Mouse (Mus musculus): Measurements from ENCODE around the gene Ankar.

Ankar gene

DNA sequence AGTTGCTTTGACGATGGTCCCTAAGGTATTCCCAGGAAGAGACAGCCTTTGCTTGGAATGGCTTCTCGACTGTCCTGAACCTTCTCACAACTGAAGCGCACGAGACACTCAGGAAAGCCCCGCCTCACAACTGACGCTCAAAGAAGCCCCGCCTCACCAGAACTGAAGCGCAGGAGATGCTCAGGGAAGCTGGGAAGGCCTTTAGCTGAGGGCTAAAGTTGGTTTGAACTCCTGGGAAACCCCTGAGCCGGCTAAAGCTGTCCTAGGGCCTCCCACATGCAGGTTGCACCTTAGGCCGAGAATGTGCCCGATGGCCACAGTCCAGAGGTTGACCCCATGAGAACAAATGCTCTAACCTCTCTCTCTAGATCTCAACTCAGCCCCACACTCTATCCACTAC is at the start of gene Ankar:
Gene Ankar (minus strand): TSS at position 101 of the 400 bp plus-strand sequence.
- no peak for DNase-seq (ENCODE audit: low spot score in 2 of 2)

DNA sequence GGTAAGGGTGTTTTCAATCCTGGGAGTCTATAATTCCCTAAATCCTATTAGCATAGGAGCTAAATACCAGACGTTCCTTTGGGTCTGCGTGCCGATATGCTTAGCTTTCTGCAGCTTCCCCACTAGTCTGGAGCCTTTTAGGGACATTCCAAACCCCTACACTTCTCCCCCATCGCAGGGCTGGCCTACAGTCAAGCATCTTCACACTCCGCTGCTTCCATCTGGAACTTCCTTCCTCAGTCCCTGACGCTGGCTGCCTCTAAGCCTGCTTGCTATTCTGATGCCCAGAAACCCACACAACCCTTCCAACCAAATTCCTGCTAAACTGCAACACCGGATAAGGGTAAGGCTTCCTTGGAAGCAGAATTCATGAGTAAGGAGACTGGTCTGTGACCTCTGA is 46.0 kb upstream of the Ankar start:
- no peak for DNase-seq (ENCODE audit: low spot score in 2 of 2)

DNA sequence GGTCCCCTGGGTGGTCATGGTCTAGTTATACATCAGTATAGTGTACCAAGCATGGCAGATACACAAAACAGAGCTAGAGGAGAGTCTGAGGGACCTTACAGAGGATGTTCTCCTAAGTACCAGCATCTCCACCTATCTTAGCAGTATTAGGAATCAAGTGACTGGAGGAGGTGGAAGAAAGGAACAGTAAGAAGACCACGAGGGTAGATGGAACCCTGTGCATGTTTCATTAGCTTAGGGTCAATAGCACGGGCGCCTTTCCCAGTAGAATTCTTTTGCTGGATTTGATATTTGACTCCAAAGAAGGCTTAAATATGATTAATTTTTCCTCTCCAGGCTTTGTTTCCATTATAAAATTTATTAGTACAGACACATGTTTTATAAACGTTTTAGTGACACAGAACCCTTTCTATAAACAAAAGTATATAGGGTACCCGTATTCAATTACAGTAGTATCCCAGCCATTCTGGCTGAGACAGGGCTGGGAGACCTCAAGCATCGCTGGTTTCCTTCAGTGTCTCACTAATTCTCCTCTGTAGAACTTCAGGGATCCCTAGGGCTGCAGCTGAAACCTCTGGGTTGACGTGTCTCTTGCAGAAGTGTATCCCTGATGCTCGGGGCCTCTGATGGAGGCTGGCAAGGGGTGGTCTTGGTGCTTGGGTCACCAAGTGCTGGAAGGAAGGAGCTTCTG is 44.6 kb upstream of the Ankar start:
- DNase-seq (ENCODE audit: low spot score in 2 of 2) = no peak

DNA sequence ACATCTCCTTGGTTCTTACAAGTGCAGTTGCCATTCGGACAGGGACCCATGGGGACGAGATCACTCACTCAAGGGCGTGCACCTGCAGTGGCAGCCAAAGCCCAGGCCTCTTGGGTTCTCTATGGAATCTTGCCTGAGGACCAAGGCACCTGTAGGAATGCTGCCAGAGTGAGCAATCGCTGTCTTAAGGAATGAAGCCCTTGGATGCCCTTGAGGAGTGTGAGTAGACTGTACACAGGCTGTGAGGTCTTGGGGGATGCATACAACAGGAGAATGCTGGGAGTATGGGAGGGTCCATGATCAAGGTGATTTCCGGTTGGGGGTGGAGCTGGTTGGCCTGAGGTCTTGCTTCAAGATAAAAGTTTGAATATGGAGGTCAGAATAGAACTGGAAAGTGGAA is 41.0 kb upstream of the Ankar start:
- no peak for DNase-seq (ENCODE audit: low spot score in 2 of 2)

DNA sequence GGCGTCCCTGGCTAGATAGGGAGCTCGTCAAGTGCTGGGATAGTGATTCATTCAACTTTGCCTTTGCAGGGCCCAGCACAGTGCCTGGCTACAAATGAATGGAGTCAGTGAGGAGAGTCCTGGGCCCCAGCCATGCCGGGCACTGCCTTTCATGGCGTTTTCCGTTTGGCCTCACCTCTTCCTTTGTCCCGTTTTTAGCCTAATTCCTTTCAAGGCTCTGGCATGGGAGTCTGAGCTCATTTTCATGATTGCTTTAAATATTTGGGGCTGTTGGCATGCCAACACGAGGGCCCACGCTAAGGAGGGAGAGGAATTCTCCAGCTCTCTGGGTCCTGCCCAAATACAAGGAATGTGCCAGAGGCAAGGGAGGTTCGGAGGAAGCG is 39.3 kb upstream of the Ankar start:
- DNase-seq (ENCODE audit: low spot score in 2 of 2) = no peak

DNA sequence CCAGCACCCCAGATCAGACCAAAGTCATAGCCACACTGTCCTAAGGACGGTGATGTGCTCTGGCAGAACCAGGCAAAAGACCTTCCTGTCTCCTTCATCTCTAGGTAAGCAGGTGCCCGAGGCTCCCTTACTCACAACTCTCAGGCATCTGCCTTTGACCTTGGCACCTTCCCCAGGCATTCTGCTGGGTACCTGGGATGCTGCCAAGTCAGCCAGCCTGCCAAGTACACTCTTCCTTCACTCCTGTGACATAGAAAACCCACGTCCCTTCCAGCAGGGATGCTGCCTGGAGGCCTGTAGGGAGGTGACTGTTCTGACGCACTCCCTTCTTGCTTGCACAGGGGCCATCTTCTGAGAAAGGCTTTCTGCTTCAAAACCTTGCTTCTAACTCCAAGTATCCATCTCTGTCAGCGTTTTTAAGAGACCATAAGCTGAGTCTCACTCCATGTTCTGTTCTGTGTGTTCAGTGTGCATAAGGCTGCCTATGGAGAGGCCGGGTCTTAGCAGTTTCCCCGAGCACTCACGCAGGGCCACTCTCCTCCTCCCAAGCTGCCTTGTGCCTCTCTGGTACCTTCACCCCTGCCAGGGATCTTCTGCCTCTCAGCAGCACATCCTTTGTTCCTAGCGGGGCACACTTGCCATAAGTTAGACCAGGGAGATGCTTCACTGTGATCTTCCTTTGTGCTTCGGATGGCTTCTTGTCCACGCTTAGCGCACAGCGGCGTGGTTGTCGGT is 38.7 kb upstream of the Ankar start:
- no peak for DNase-seq (ENCODE audit: low spot score in 2 of 2)

DNA sequence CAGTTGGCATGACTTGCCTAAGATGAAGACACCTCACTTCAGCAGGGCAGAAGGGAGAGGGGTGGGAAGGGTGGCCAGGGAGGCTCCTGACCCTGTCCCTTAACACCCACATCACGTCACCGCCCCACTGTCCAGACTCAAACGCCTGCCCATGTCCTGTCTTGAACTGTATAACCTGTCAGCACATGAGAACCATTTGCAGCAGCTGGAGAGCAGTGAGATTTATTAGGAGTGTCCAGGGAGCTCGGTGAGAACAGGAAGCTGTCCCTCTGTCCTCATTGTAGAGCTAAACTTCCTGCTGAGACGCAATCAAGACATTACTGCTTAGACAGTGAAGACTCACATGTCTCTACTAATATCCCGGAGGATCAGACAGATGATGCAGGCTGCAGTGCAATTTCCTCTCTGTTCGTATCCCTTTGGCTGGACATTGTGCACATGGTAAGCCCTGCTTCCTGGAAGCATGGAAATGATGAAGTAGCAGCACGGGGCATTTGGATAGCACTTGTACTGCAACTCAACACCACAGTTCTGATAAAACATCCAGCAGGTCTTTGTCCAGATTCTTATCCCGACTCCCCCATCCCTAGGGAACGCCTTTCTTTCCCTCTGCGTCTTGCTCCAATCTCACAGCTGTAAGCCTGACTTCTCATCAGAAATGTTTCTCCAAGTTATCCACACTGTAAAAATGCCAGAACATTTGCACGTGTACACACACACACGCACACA is 36.2 kb upstream of the Ankar start:
- DNase-seq (ENCODE audit: low spot score in 2 of 2) = no peak

DNA sequence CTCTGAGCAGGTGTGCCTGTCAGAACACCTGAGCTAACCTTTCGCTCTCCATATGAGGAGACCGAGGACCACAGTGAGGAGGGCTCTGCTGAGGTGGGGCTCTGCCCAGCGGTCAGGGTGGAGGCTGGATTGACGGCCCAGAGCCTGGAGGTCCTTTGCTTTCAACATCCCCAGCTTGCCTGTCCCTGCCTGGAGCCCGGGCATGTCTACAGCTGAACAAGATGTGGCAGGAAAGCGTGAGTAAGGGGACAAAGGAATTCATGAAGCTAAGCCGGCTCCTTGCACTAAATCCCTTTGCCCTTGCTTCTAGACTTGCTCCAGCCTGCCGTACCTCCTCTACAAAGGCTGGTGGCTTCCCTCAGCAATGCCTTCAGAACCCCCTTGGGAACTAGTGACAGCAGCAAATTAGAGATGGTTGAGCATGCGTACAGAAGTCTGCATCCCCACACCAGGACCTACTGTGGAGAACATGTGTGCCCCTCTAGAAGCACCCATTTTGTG is 32.9 kb upstream of the Ankar start:
- DNase-seq (ENCODE audit: low spot score in 2 of 2) = no peak

DNA sequence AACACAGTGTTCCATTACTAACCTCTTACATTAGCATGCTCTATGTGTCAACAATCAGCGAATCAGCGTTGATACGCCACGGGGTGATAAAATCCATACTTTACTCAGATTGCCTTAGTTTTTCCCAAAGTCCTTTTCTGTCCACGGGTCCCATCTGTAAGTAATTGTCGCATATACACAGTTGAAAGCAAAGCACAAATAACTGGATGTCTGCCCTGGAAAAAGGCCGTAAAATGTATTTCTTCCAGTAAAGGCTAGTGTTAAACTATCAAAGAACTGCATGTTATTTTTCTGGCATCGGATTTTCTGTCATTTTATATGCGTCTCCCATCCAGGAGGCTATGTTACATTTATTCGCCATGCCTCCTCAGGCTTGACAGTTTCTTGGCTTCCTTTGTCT is 29.7 kb upstream of the Ankar start:
- no peak for DNase-seq (ENCODE audit: low spot score in 2 of 2)

DNA sequence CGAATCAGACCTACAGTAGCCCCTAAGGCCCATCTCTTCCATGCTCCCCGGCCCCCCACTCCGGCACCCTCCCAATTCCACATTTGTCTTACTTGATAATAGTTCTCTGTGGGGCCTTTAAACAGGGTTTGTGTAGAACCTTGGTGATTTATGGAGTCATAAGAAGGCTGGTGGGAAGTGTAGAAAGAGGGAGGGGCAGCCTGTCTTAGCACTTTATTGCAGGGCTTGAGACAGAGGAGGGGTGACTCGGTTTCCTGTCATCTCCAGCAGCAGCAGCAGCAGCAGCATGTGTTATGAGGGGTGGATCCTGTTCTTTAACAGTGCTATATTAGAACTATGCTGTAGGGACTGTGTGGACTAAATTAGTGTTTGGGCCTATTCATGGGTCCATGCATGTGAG is 28.4 kb upstream of the Ankar start:
- DNase-seq (ENCODE audit: low spot score in 2 of 2) = no peak

DNA sequence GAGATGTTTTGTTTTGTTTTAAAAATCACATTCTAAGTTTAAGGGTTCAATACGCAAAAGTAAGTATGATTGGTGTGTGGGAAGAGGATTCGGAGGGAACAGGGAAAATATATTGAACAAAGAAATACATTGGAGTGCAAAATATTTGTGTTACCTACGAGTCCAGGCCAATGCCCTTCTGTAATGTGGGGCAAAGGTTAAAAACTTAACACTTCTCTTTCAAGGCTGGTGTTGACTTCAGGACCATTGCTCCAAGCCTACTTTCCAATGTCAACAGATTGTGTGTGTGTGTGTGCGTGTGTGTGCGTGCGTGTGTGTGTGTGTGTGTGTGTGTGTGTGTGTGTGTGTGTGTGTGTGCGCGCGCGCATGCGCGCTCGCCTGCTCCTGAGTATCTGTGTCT is 25.6 kb upstream of the Ankar start:
- no peak for DNase-seq (ENCODE audit: low spot score in 2 of 2)

DNA sequence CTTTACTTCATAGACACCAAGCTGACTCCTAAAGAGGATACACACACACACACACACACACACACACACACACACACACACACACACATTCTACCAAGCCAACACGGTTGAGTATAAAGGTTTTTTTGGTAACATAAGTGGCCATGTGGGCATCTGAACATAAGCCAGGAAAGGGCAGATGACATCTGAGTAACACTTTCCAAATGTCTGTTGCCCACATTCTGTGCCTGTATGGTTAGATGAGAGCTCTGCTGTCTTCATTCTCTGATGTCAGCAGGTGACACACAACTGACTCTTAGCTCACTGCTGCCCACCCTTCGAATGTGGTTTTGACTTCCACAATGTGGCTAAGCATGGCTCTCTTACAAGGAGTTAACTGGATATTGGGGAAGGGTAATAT is 24.0 kb upstream of the Ankar start:
- no peak for DNase-seq (ENCODE audit: low spot score in 2 of 2)

DNA sequence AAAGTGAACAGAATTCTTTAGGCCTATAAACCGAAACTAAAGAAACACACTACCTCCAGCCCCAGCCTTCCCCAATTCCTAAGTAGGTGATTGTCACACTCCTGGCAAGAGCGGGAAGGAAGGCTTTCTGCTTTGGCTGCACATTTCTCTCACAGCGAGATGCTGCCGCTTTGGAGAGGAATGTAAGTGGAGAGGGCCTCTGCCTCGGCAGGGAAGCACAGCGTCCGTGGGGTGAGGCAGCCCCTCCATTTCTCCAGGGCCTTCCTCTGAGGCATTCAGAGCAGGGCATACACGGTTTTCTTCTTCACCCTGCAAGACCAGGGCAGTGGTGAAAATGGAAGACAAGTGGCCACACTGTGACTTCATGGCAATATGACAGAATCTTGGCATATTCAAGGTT is 22.3 kb upstream of the Ankar start:
- no peak for DNase-seq (ENCODE audit: low spot score in 2 of 2)

DNA sequence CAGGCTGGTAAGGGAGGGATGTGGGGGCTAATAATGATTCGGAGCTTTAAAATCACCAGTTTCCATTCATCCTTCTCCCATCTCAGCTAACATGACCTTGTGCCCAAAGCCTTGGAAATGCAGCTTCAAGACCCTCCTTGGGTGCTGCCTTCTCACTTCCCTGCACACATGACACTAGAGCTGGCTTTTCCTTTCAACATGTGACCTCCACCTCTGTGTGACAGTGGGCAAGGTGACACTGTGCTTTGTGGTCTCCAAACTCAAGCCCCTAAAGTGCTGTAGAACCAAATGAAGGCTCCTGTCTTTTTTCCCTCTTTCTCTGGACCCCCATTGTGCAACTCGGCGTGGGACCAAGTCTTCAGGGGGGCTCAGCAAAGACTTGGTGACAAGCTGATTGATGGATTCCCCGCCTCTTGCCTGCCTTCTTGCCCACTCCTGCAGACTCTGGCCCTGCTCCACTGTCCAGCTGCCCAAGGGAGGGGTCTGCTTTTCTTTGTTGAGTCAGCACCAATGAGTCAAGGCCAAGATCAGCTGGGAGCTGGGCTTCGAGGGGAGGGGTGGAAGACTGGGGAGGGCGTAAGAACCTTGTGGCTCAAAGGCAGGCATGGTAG is 19.8 kb upstream of the Ankar start:
- no peak for DNase-seq (ENCODE audit: low spot score in 2 of 2)

DNA sequence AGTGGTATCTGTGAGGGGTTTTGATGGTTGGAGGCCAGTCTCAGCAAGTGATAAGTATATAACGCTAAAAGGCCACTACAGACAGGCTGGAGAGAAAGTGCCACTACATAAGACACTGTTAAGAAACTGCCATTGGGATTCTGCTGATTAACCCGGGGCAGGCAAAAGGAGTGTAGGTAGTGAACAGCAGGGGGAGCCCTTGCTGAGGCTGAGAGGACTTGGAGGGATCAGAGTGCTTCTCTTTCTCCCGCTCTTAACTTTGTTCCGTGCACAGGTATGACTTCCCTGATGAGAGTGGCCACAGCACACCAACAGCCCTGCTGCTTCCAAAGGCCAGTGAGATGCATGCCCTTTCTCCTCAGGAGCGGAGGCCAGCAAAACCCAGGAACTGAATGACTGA is 18.5 kb upstream of the Ankar start:
- DNase-seq (ENCODE audit: low spot score in 2 of 2) = peak; percentile 39 to 53

DNA sequence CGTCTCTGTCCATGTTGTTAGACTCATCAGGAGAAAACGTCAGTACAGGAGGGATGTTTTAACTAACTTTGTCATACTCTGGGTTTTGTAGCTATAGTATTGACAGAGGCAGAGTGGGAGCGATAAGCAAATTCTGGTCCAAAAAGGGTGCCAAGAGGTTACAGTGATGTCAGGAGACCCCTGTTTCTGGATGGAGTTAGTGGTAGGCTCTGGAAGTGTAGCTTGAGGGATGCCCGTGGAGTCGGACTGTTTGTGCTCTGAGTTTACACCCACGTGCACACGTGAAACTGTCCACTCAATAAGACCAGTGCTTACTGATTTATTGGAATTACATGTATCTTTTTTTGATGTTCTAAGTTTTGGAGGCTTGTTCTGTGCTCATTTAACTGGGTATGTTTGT is 17.2 kb upstream of the Ankar start:
- no peak for DNase-seq (ENCODE audit: low spot score in 2 of 2)

DNA sequence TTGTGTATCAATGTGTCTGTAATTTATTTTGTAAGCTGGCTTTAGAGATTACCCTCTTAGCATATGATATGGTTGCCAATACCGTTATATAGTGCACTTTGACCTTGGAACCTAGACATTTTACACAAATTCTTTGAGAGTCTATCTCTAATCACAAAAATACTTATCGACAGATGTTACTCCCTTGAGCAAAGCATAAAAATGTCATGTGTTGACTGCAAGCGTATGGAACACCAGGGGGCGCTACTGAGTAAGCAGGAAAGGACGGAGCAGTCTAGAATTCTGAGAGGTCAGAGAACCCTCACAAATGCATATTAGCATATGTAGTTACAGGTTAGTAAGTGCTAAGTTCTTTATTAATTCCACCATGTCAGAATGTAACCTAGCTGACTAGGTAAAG is 16.5 kb upstream of the Ankar start:
- DNase-seq (ENCODE audit: low spot score in 2 of 2) = peak; percentile 39 to 59

DNA sequence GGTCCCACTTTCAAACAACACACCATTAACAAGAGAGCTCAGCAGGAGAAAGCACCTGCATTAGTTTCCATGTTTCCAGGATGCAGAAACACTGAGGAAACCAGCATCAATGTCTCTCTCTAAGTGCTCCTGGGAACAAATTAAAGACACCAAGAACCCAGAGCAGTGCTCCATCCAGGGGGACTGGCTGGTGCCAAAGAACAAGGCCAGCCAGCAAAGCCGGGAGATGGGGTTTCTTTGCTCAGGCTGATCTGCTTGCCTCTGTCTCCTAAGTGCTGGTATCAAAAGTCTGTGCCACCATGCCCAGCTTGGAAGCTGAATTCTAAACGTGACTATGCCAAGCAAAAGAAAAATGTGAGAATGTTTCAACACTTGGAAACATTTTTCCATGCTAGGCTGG is 16.0 kb upstream of the Ankar start:
- no peak for DNase-seq (ENCODE audit: low spot score in 2 of 2)

DNA sequence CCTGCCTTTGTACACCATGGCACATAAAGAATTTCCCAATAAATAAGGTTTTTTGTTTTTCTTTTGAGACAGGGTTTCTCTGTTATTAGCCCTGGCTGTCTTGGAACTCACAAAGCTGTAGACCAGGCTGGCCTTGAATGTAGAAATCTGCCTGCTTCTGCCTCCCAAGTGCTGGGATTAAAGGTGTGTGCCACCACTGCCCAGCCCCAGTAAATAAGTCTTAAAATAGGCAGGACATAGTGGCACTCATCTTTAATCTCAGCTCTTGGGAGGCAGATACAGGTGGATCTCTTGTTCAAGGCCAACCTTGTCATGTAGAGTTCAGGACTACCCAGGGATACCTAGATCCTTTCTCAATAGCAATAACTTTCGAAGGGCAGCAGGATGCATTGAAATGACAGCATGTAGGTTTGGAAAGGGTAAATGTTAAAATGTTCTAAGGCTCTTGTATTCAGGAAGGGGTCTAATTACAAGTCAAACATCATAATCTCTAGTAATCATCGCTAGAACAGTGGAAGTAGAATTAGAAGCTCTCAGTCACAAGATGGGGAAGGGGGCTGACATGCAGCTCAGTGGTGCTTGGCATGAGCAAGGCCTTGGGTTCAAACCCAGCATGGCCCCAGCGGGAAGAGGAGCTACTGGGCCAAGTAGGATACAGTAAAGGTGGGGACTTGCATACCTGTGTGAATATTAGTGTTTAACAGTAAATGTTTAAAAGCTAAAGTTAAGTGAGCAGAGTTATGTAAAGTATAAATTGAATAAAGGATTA is 15.4 kb upstream of the Ankar start:
- DNase-seq (ENCODE audit: low spot score in 2 of 2) = no peak

DNA sequence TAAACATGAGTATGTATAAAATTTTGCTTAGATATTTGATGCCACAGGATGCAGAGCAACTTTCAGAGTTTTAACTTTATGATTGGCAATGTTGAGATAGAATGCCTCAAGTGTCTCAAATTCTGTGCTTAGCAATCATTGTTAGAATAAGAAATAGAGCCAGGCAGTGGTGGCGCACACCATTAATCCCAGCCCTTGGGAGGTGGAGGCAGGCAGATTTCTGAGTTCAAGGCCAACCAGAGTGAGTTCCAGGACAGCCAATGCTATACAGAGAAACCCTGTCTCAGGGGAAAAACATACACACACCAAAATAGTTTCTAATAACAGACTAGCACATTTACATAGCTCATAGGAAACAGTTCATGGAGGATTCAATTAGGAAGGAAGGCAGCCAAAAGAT is 14.7 kb upstream of the Ankar start:
- no peak for DNase-seq (ENCODE audit: low spot score in 2 of 2)

DNA sequence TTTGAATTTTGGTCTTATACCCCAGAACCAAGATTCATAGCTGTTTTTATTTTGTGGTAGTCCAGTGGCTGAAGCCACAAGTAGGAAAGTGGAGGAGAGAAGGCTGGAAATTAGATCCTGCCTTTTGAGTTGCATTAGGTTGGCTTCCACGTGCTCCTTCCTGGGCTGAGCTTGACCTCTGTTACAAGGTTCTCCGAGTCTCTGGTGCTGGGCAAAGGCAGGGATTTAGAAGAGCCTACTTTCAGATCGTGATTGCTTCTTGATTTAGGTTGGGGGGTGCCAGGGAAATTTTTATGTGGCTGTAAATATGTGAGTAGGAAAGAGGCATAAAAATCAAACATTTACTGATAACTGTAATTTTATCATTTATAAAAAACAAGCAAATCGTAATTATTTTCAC is 14.2 kb upstream of the Ankar start:
- DNase-seq (ENCODE audit: low spot score in 2 of 2) = no peak

DNA sequence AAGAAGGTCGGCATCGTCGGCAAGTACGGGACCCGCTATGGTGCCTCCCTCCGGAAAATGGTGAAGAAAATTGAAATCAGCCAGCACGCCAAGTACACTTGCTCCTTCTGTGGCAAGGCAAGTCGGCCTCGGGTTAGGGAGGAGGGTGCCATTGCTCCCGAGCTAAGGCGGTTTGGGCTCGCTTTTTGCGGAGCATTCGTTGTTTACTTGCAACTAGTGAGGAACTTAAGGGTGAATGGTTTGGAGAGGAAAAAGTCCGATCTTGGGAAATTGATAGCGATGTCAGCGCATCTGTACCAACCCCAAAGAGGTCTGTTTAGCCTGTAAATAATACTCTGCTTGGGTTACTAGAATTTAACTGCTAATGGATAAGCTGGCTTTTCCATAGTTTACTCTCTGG is 11.3 kb upstream of the Ankar start:
- peak in 1 of 2 experiments; percentile 3 for DNase-seq (ENCODE audit: low spot score in 2 of 2)

Data from spleen, postnatal 36 days (tissue).